Mouse (Mus musculus): Measurements from ENCODE around the gene Ccl6.

Ccl6 gene

GRCm38 (mm10) chr11:83595669-83596455 lies 3.0 kb upstream of the Ccl6 start:
- DNase-seq: no peak

GRCm38 (mm10) chr11:83593453-83593852 lies 566 bp upstream of the Ccl6 start:
- no peak for DNase-seq

- no peak for DNase-seq
Measured at GRCm38 (mm10) chr11:83584232-83584631, 8.7 kb downstream of the Ccl6 start.

- no peak for DNase-seq
Measured at GRCm38 (mm10) chr11:83583450-83583754, 9.5 kb downstream of the Ccl6 start.

GRCm38 (mm10) chr11:83582626-83583449 lies 10.0 kb downstream of the Ccl6 start:
- no peak for DNase-seq

GRCm38 (mm10) chr11:83581626-83582610 lies 11.0 kb downstream of the Ccl6 start:
- DNase-seq: no peak

- DNase-seq: no peak
Measured at GRCm38 (mm10) chr11:83580699-83581232, 12.1 kb downstream of the Ccl6 start.

GRCm38 (mm10) chr11:83578999-83579398 lies 13.9 kb downstream of the Ccl6 start:
- DNase-seq: no peak

GRCm38 (mm10) chr11:83578186-83578760 lies 14.6 kb downstream of the Ccl6 start, which contains the start of gene Ccl9:
Ccl9 (minus strand) TSS chr11:83578636.
- no peak for DNase-seq

GRCm38 (mm10) chr11:83576927-83577555 lies 15.8 kb downstream of the Ccl6 start:
- no peak for DNase-seq

GRCm38 (mm10) chr11:83572834-83573233 lies 20.1 kb downstream of the Ccl6 start:
- DNase-seq: no peak

- no peak for DNase-seq
Measured at GRCm38 (mm10) chr11:83572223-83572622, 20.7 kb downstream of the Ccl6 start.

GRCm38 (mm10) chr11:83570189-83570588 lies 22.7 kb downstream of the Ccl6 start:
- DNase-seq: no peak

GRCm38 (mm10) chr11:83569249-83569648 lies 23.6 kb downstream of the Ccl6 start:
- DNase-seq: no peak

- DNase-seq: no peak
Measured at GRCm38 (mm10) chr11:83568786-83569185, 24.1 kb downstream of the Ccl6 start.

GRCm38 (mm10) chr11:83568061-83568460 lies 24.8 kb downstream of the Ccl6 start:
- DNase-seq: no peak

- DNase-seq: no peak
Measured at GRCm38 (mm10) chr11:83567311-83567710, 25.6 kb downstream of the Ccl6 start.

- no peak for DNase-seq
Measured at GRCm38 (mm10) chr11:83566617-83567016, 26.3 kb downstream of the Ccl6 start.

GRCm38 (mm10) chr11:83563754-83564153 lies 29.1 kb downstream of the Ccl6 start:
- no peak for DNase-seq

GRCm38 (mm10) chr11:83562311-83562887 lies 30.5 kb downstream of the Ccl6 start:
- DNase-seq: no peak

- DNase-seq: no peak
Measured at GRCm38 (mm10) chr11:83560405-83560804, 32.5 kb downstream of the Ccl6 start.
